Mouse (Mus musculus): ENCODE results near the gene Uaca.

Uaca gene

GRCm38 (mm10) chr9:60878051-60878557, 83.8 kb downstream of the Uaca start:
- no peak for DNase-seq (ENCODE audit: inconsistent age in 2 of 2, low spot score in 1 of 2)

GRCm38 (mm10) chr9:60878630-60879029, 84.3 kb downstream of the Uaca start:
- no peak for DNase-seq (ENCODE audit: inconsistent age in 2 of 2, low spot score in 1 of 2)

DNA sequence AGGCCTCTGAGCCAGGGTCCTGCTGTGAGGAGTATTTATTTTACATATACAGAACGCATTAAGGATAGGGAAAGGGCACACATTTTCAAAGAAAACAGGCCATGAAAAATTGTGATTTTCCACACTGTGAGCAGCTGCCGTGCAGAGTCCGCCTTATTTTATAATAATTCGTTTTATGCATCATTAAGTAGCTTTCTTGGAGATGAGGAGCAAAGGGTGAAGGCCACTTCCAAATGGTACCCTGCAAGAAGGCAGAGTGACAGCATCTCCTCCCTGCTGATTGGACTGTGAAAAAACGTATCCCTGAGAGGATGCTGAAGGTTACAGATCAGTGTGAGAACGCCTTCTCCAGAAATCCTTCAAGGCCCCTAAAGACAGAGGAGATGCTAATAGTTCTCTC, 90.8 kb downstream of the Uaca start:
- no peak for DNase-seq (ENCODE audit: inconsistent age in 2 of 2, low spot score in 1 of 2)

DNA sequence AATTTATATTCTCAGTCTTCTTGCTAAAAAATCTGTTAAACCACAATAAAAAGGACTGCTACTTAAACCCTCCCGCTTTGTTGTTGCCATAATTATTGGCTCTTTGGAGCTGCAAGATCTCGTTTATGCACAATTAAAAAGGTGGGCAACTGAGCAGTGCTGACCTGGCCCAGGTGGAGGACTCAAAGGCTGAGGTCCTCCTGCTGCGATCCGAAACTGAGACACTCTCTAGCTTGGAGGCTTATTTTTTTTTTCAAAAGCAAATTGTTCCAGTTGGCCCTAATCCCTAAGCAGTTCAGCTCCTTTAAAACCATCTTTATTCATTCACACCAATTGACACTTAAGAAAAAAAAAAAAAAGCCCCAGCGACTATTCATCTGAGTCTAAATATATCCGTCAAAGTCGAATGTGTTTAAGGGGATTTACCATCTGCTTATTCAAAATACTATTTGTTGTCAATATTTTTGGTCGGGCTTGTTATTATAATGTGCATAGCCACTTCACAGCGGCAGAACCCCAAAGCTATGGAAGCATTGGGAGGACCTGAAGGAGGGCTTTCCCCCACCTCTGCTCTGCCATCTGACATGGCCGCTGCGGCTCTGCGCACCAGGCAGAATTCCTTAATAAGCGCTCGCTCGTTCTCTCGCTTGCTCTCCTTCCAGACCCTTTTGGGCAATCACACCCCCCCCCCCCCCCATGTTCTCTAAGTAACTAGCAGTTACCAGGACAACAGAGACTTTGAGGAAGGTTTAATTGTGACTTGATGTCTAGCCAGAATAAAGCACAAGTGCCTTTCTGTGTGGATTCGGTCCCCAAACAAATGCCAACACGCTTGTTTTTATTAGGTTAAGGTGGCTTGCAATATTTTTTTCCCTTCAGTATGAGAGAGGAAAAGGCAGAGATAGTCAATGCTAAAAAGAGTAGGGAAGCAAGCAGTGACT, 92.4 kb downstream of the Uaca start:
- no peak for DNase-seq (ENCODE audit: inconsistent age in 2 of 2, low spot score in 1 of 2)

- DNase-seq (ENCODE audit: inconsistent age in 2 of 2, low spot score in 1 of 2), result no peak
These were observed 93.1 kb downstream of the Uaca start for GRCm38 (mm10) chr9:60887389-60887811.

GRCm38 (mm10) chr9:60893511-60893910, 99.2 kb downstream of the Uaca start:
- DNase-seq (ENCODE audit: inconsistent age in 2 of 2, low spot score in 1 of 2), result no peak

- DNase-seq (ENCODE audit: inconsistent age in 2 of 2, low spot score in 1 of 2), result peak; percentile 75 to 89
These were observed 101.3 kb downstream of the Uaca start for GRCm38 (mm10) chr9:60895486-60896110.

GRCm38 (mm10) chr9:60898291-60899020, 104.1 kb downstream of the Uaca start:
- peak; percentile 64 to 89 for DNase-seq (ENCODE audit: inconsistent age in 2 of 2, low spot score in 1 of 2)

DNA sequence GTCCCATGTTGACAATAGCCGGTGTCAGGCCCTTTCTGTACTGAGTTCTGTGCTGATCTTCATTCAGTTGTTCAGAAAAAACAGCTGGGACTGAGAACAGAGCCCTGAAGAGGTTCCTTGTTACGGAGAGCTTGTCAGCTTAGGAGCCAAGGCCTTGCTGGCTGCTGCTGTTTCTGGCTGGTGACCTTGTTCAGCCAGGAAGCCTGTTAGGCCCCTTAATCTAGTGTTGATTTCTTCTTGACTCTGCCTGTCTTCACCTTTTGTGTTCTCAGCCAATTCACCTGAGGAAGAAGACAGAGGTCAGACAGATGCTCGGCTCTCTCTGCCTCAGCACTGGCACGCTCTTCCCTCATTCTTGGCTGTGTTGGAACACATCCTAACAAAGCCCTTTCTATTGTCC, 104.9 kb downstream of the Uaca start:
- peak in 1 of 2 experiments; percentile 68 for DNase-seq (ENCODE audit: inconsistent age in 2 of 2, low spot score in 1 of 2)

- DNase-seq (ENCODE audit: inconsistent age in 2 of 2, low spot score in 1 of 2), result peak in 1 of 2 experiments; percentile 36
These were observed 105.6 kb downstream of the Uaca start for GRCm38 (mm10) chr9:60899797-60900459.

DNA sequence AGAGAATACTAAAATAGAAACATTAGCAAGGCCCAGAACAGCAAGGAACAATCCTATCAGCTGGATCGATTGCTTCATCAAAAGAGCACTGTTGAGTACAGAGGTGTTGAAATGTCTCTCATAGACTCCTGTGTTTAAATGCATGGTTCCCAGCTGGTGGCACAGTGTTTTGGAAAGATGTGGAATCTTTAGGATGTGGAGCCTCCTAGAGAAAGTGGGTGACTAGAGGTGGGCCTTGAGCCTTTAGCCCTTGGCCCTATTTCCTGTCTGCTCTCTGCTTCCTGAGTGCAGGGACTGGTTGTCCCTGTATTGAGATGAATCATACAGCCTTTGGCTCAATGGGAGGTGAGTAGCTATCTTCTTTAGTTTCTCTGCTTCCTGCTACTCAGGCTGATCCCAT, 117.9 kb downstream of the Uaca start:
- DNase-seq (ENCODE audit: inconsistent age in 2 of 2, low spot score in 1 of 2), result peak; percentile 46 to 84

- peak; percentile 40 to 71 for DNase-seq (ENCODE audit: inconsistent age in 2 of 2, low spot score in 1 of 2)
These were observed 119.3 kb downstream of the Uaca start for GRCm38 (mm10) chr9:60913626-60914025.

DNA sequence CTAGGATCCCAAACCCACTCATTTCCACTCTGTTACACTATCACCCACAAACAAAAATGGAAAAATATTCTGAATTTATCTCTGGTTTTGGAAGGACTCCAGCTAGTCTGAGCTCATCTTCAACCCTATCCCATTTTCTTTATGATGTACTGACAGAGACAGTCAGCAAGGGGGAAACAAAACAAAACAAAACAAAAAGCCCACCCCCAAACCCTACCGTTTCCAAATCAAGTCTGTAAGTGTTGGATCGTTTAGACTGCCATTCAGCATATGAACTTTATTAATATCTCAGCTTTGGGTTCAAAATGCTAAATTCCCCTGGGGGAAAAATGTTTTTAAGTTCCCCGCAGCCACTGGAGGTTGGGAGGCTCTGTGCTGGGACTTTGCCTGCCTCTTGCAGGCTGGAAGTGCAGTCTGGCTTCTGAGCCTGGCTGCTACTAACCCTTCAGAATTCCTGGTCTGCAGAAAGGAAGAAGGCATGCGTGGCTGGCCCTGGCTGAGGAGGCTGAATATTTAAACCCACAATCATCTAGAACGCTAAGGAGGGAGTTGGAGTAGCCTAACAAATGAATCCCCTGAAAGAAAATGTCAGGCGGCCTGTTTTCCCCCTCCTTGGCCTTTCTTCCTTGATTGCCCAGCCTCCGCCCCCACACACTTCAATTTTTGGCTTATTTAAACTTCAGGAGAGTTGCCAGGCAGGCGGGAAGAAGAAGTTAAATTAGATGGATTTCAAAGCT, 125.8 kb downstream of the Uaca start:
- no peak for DNase-seq (ENCODE audit: inconsistent age in 2 of 2, low spot score in 1 of 2)

- peak; percentile 61 to 70 for DNase-seq (ENCODE audit: inconsistent age in 2 of 2, low spot score in 1 of 2)
These were observed 126.3 kb downstream of the Uaca start for GRCm38 (mm10) chr9:60920673-60921062.

DNA sequence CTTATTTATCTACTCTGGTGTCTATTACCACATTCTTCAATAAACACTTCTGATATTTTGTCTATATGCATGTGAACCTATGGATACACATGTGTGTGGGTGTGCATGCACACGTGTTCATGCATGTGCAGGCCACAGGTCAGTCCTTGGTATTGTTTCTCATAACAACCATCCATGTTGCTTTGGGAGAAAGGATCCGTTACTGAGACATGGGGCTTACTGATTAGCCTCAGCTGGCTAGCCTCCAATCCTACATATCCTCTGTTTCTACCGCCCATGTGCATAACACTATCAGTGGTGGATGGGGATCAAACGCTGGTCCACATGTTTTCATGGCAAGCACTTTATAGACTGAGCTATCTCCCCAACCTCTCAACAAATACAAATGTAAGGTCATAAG, 126.9 kb downstream of the Uaca start:
- DNase-seq (ENCODE audit: inconsistent age in 2 of 2, low spot score in 1 of 2), result no peak

DNA sequence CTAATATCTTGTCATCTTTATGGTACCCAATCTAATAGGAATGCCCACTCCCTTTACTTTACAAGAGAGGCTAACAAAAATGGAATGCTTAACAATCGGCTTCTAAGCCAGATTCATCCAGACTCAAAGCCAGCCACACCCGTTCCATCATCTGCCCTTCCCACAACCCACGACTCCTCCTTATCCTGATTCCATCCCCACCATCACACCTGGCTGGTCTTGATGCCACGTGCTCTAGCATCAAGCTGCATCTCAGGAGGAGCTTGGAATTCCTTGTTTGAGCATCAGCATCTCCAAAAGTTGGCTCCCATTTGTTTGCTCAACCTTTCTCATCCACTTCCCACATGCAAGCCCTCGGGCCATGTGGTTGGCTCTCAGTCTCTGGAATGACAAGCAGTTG, 127.5 kb downstream of the Uaca start:
- DNase-seq (ENCODE audit: inconsistent age in 2 of 2, low spot score in 1 of 2), result no peak

DNA sequence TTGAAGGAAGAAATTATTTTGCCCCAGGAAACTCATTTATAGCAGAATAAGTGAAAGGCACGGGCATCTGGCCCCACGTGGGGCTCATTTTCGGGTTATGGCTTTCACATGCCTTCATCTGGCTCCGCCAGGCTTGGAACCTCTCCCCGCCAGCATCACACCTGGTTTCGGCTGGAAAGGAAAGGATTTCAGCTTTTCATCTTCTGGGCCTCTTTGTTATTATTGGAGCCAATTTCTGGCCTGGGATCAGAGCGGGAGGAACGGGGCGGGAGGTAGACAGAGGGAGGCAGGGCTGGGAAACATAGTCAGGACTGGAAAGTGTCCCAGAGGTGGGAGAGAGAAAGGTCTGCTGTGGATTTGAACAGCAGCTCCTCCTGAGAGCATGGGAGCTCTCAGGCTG, 132.0 kb downstream of the Uaca start:
- DNase-seq (ENCODE audit: inconsistent age in 2 of 2, low spot score in 1 of 2), result no peak

- no peak for DNase-seq (ENCODE audit: inconsistent age in 2 of 2, low spot score in 1 of 2)
These were observed 135.1 kb downstream of the Uaca start for GRCm38 (mm10) chr9:60929290-60929983.
